Mouse (Mus musculus): ENCODE measurements at regions not wholly inside any gene's neighbourhood (a gene's known extent, or its start where the extent isn't known, plus 50 kb on each side); places are given as distances from the start of the nearest gene placed in this dataset.
A peak's percentile ranks its signal among the peaks of the same experiment; 100 is the strongest.

GRCm38 (mm10) chr13:60486871-60487270 lies 114.9 kb upstream of the Dapk1 start:
- TF ChIP-seq POLR2A (IDR thresholded peaks at IDR 0.05; ENCODE audit: low read depth, low read length) (no peak), CTCF (conservative IDR thresholded peaks at IDR 0.05; ENCODE audit: insufficient read depth, insufficient read length, low read depth, low read length) (peak; percentile 19; the same call in 1 of the 2 replicates)

Data from kidney, adult 2 months (tissue).